Mouse (Mus musculus): ENCODE data around the gene Pabpn1l. TPM values are rescaled to one million over a fixed set of nuclear protein-coding genes. Genes with fewer than 3 reads are reported as not detected.

Pabpn1l gene
- polyA plus RNA-seq (2012; rRNA removed), result not detected in 2 replicates

DNA sequence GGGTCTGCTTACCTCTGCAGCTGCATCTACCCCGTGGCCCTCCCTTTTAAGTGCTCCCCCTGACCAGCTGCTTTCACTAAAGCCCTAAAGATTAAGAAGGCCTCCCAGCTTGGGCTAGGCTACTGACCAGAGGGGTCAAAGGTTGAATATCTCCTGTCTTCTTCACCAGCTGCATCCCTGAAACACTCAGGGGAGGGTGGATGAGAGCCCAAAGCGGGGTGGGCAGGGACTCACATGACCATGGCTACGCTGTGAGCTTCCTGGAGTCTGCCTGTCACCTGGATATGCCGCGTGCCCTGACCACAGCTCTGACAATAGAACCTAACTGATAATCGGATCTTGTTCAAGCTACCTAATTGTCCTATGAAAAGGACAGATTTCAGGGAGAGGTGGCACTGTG, at the start of gene Pabpn1l:
Gene Pabpn1l, minus strand, starts transcription at position 13 of the 400 bp plus-strand sequence.
- Histone ChIP-seq H3K27ac (ENCODE audit: control insufficient read depth, insufficient read depth, low read depth, low read length) (no peak within 1 kb of the TSS), H3K4me1 (ENCODE audit: control insufficient read depth, insufficient read depth, low read length) (no peaks in the 10 kb centered on the region), H3K4me3 (ENCODE audit: control insufficient read depth, low read depth, low read length) (no peak within 1 kb of the TSS), H3K36me3 (ENCODE audit: control insufficient read depth, insufficient read depth, low read length) (no peaks in the 10 kb centered on the region), H3K27me3 (ENCODE audit: control insufficient read depth, insufficient read depth, low read length) (no peaks in the 10 kb centered on the region)
- no peak for TF ChIP-seq CTCF (IDR thresholded peaks at IDR 0.05; ENCODE audit: control insufficient read depth, insufficient read depth, insufficient replicate concordance, low read depth, low read length)
- no peak for TF ChIP-seq POLR2A (IDR thresholded peaks at IDR 0.05; ENCODE audit: control insufficient read depth, low read depth, low read length)

DNA sequence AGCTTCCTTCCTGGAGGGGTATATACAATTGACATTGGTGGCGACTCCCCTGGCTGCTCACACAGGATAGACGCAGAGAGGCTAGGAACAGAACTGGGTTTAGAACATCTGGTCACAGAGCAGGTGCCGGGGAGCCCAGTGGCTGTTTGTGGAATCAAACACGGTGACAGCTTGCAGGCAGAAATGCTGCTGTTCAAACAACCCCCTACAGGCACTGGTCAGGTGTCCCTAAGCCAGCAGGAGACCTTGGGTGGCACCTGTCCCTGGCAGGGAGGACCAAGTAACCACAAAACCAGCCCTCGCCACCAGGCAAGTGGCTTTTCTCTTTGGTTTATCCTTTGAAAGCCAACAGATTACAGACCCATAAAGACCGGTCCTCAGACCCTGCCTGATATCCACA, 49.4 kb upstream of the Pabpn1l start:
- TF ChIP-seq POLR2A (IDR thresholded peaks at IDR 0.05; ENCODE audit: control insufficient read depth, low read depth, low read length) (no peak), CTCF (IDR thresholded peaks at IDR 0.05; ENCODE audit: control insufficient read depth, insufficient read depth, insufficient replicate concordance, low read depth, low read length) (no peak)
- H3K27me3 ChIP-seq (ENCODE audit: control insufficient read depth, insufficient read depth, low read length), result no peaks in the 10 kb centered on the region
- H3K36me3 ChIP-seq (ENCODE audit: control insufficient read depth, insufficient read depth, low read length), result no peaks in the 10 kb centered on the region
- H3K4me1 ChIP-seq (ENCODE audit: control insufficient read depth, insufficient read depth, low read length), result no peaks in the 10 kb centered on the region; the same call in 1 of the 2 replicates
- H3K4me3 ChIP-seq (ENCODE audit: control insufficient read depth, low read depth, low read length), result no peak overlapping the region
- H3K27ac ChIP-seq (ENCODE audit: control insufficient read depth, insufficient read depth, low read depth, low read length), result no peak overlapping the region

- H3K4me3 ChIP-seq (ENCODE audit: control insufficient read depth, low read depth, low read length), result no peak overlapping the region
- H3K4me1 ChIP-seq (ENCODE audit: control insufficient read depth, insufficient read depth, low read length), result peaks cover 2% of the 10 kb centered on the region; the same call in 1 of the 2 replicates
- H3K27ac ChIP-seq (ENCODE audit: control insufficient read depth, insufficient read depth, low read depth, low read length), result no peak overlapping the region
- TF ChIP-seq CTCF (IDR thresholded peaks at IDR 0.05; ENCODE audit: control insufficient read depth, insufficient read depth, insufficient replicate concordance, low read depth, low read length), result no peak
- TF ChIP-seq POLR2A (IDR thresholded peaks at IDR 0.05; ENCODE audit: control insufficient read depth, low read depth, low read length), result no peak
- no peaks in the 10 kb centered on the region for H3K27me3 ChIP-seq (ENCODE audit: control insufficient read depth, insufficient read depth, low read length)
- no peaks in the 10 kb centered on the region for H3K36me3 ChIP-seq (ENCODE audit: control insufficient read depth, insufficient read depth, low read length)
These were observed 48.2 kb upstream of the Pabpn1l start for GRCm38 (mm10) chr8:122670718-122671117.

DNA sequence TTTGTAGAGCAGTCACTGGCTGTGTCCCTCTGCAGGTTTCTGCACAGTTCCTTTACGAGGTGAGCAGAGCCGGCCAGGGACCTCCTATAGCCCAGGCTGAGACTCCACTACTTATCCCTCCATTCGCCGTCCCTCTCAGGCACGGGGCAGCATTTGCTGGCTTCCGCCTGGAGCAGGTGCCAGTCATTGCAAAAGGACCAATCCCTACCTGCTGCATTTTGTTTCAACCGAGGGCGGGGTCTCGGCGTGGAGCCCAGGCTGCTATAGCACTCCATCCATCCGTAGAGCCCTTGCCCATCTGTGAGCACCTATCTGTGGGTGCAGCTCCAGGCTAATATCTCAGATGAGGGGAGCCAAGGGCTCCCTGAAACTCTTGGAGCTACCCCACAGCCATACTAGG, 47.5 kb upstream of the Pabpn1l start:
- TF ChIP-seq CTCF (IDR thresholded peaks at IDR 0.05; ENCODE audit: control insufficient read depth, insufficient read depth, insufficient replicate concordance, low read depth, low read length), result no peak
- no peak for TF ChIP-seq POLR2A (IDR thresholded peaks at IDR 0.05; ENCODE audit: control insufficient read depth, low read depth, low read length)
- H3K4me3 ChIP-seq (ENCODE audit: control insufficient read depth, low read depth, low read length), result no peak overlapping the region
- no peak overlapping the region for H3K27ac ChIP-seq (ENCODE audit: control insufficient read depth, insufficient read depth, low read depth, low read length)
- no peaks in the 10 kb centered on the region for H3K27me3 ChIP-seq (ENCODE audit: control insufficient read depth, insufficient read depth, low read length)
- H3K4me1 ChIP-seq (ENCODE audit: control insufficient read depth, insufficient read depth, low read length), result peaks cover 2% of the 10 kb centered on the region; the same call in 1 of the 2 replicates
- H3K36me3 ChIP-seq (ENCODE audit: control insufficient read depth, insufficient read depth, low read length), result no peaks in the 10 kb centered on the region

GRCm38 (mm10) chr8:122669370-122669769, 46.8 kb upstream of the Pabpn1l start:
- TF ChIP-seq POLR2A (IDR thresholded peaks at IDR 0.05; ENCODE audit: control insufficient read depth, low read depth, low read length) (no peak), CTCF (IDR thresholded peaks at IDR 0.05; ENCODE audit: control insufficient read depth, insufficient read depth, insufficient replicate concordance, low read depth, low read length) (no peak)
- H3K36me3 ChIP-seq (ENCODE audit: control insufficient read depth, insufficient read depth, low read length), result no peaks in the 10 kb centered on the region
- no peak overlapping the region for H3K4me3 ChIP-seq (ENCODE audit: control insufficient read depth, low read depth, low read length)
- no peak overlapping the region for H3K27ac ChIP-seq (ENCODE audit: control insufficient read depth, insufficient read depth, low read depth, low read length)
- H3K27me3 ChIP-seq (ENCODE audit: control insufficient read depth, insufficient read depth, low read length), result no peaks in the 10 kb centered on the region
- H3K4me1 ChIP-seq (ENCODE audit: control insufficient read depth, insufficient read depth, low read length), result peaks cover 2% of the 10 kb centered on the region; the same call in 1 of the 2 replicates

DNA sequence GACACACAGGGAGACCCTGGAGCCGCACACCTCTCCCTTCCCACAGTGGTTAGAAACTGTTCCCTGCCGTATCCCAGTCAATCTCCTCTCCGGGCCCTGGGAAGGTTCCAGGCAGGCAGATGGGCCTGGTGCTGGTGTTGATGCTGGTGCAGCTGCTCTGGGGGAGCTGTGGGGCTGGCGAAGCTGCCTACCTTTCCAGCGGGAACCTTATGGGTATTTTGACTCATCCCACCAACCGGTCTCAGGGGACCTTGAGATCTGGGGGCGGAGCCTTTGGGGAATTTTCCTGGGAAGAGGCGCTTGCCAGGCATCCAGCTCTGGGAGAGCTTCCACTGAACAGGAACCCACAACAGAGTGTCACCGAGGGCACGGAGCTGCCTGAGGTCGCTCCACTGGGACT, 45.3 kb upstream of the Pabpn1l start:
- no peaks in the 10 kb centered on the region for H3K36me3 ChIP-seq (ENCODE audit: control insufficient read depth, insufficient read depth, low read length)
- H3K27me3 ChIP-seq (ENCODE audit: control insufficient read depth, insufficient read depth, low read length), result no peaks in the 10 kb centered on the region
- TF ChIP-seq POLR2A (IDR thresholded peaks at IDR 0.05; ENCODE audit: control insufficient read depth, low read depth, low read length), result no peak
- TF ChIP-seq CTCF (IDR thresholded peaks at IDR 0.05; ENCODE audit: control insufficient read depth, insufficient read depth, insufficient replicate concordance, low read depth, low read length), result no peak
- no peak overlapping the region for H3K4me3 ChIP-seq (ENCODE audit: control insufficient read depth, low read depth, low read length)
- peaks cover 2% of the 10 kb centered on the region; the same call in 1 of the 2 replicates for H3K4me1 ChIP-seq (ENCODE audit: control insufficient read depth, insufficient read depth, low read length)
- H3K27ac ChIP-seq (ENCODE audit: control insufficient read depth, insufficient read depth, low read depth, low read length), result no peak overlapping the region

- no peak overlapping the region for H3K4me3 ChIP-seq (ENCODE audit: control insufficient read depth, low read depth, low read length)
- TF ChIP-seq POLR2A (IDR thresholded peaks at IDR 0.05; ENCODE audit: control insufficient read depth, low read depth, low read length), result no peak
- TF ChIP-seq CTCF (IDR thresholded peaks at IDR 0.05; ENCODE audit: control insufficient read depth, insufficient read depth, insufficient replicate concordance, low read depth, low read length), result no peak
- H3K27me3 ChIP-seq (ENCODE audit: control insufficient read depth, insufficient read depth, low read length), result no peaks in the 10 kb centered on the region
- peaks cover 2% of the 10 kb centered on the region; the same call in 1 of the 2 replicates for H3K4me1 ChIP-seq (ENCODE audit: control insufficient read depth, insufficient read depth, low read length)
- H3K27ac ChIP-seq (ENCODE audit: control insufficient read depth, insufficient read depth, low read depth, low read length), result no peak overlapping the region
- H3K36me3 ChIP-seq (ENCODE audit: control insufficient read depth, insufficient read depth, low read length), result no peaks in the 10 kb centered on the region
These were observed 44.3 kb upstream of the Pabpn1l start for GRCm38 (mm10) chr8:122666827-122667226.
